Mouse (Mus musculus) embryonic facial prominence, embryonic 15.5 days (tissue): Measurements from ENCODE around the gene Schip1. TPM values are rescaled to one million over a fixed set of nuclear protein-coding genes. Genes with fewer than 3 reads are reported as not detected.
A peak's percentile ranks its signal among the peaks of the same experiment; 100 is the strongest.

Experiments
- ATAC-seq: fragments of 200-750 bp; cut with Nextera tagmentation; 2 replicates; pipeline ENCODE4 v1.8.0; 2017; ENCODE audit warnings: low read depth, moderate TSS enrichment; ENCODE audit not compliant: insufficient number of reproducible peaks, low FRiP score, low TSS enrichment
- H3K27ac ChIP-seq: fragments of 300-500 bp; sonication (generic); replicated peaks from 2 replicates; pipeline ENCODE4 v1.5.1; 2015; ENCODE audit warnings: mild to moderate bottlenecking, inconsistent platforms
- H3K27me3 ChIP-seq: fragments of 300-500 bp; sonication (generic); 2 replicates; pipeline ENCODE4 v1.6.1; 2015; ENCODE audit warnings: inconsistent platforms
- H3K36me3 ChIP-seq: fragments of 300-500 bp; sonication (generic); 2 replicates; pipeline ENCODE4 v1.6.1; 2015; ENCODE audit warnings: mild to moderate bottlenecking, inconsistent platforms
- H3K4me1 ChIP-seq: fragments of 300-500 bp; sonication (generic); 2 replicates; pipeline ENCODE4 v1.6.1; 2015; ENCODE audit warnings: inconsistent platforms
- H3K4me2 ChIP-seq: fragments of 300-500 bp; sonication (generic); replicated peaks from 2 replicates; pipeline ENCODE4 v1.6.1; 2015; ENCODE audit warnings: mild to moderate bottlenecking, inconsistent platforms
- H3K4me3 ChIP-seq: fragments of 300-500 bp; sonication (generic); replicated peaks from 2 replicates; pipeline ENCODE4 v1.5.1; 2015; ENCODE audit warnings: mild to moderate bottlenecking, inconsistent platforms
- H3K9ac ChIP-seq: fragments of 300-500 bp; sonication (generic); 2 replicates; pipeline ENCODE4 v1.6.1; 2015; ENCODE audit warnings: inconsistent platforms
- H3K9me3 ChIP-seq: fragments of 300-500 bp; sonication (generic); replicated peaks from 2 replicates; pipeline ENCODE4 v1.6.1; 2016; ENCODE audit warnings: inconsistent platforms
- WGBS: fragments of 180-500 bp; shearing (Covaris S2); methylation state at CpG from one replicate; pipeline ENCODE4 v1.1.7; 2015; 5-methylcytosine and 5-hydroxymethylcytosine counted together
- polyA plus RNA-seq: library from polyadenylated mRNA; unstranded; fragments of >200 nt; fragmentation: Nextera tagmentation; extraction: Ambion mirVana; gene quantifications from 2 replicates; pipeline ENCODE4 v1.2.1, GENCODE M21; 2015

Gene Schip1
- polyA plus RNA-seq, 1 experiment from 2014 or later = 30.9 TPM

DNA sequence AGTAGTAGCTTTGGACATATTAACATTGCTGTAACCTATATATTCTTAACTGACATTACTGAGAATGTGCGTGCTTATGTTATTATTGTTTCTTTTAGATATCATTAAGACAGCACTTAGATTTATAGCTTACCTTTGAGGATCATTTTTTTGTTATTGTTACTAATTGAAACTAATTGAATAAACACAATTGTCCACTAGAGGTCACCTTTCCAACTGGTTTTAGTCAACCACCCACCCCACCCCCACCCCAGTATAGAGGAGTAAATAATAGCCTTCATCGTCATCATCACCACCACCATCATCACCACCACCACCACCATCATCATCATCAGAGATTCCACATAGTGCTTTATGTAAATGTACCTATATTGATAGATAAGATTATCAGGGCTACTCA, 498.2 kb downstream of the Schip1 start:
- no peak overlapping the region for H3K4me2 ChIP-seq
- 85% methylated on average over 2 of the region's 2 CpGs for WGBS

DNA sequence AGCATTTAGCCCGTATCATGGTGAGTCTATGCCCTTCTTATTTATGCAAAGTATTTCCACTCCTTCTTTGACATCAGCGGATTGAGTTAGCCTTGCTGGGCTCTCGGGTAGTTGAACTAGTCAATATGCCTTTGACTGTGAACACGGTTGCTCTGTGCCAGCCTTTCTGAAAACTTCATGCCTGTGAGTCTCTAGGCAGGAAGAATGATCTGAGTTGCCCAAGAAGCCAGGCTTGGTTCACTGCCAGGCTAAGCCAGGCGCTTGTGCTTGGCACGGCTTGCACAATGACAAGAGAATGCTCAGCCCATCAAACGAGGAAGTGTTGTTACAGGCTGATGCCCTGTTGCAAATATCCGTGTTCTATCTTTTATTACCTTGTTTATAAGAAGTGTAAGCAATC, 499.3 kb downstream of the Schip1 start:
- H3K4me3 ChIP-seq = no peak overlapping the region
- no peak overlapping the region for H3K27ac ChIP-seq
- 66% methylated on average over 8 of the region's 8 CpGs for WGBS
- no peaks in the 10 kb centered on the region for H3K36me3 ChIP-seq
- no peak overlapping the region for H3K9ac ChIP-seq
- ATAC-seq = no peak
- no peak overlapping the region for H3K4me2 ChIP-seq
- no peaks in the 10 kb centered on the region; the same call in 1 of the 2 replicates for H3K4me1 ChIP-seq
- H3K27me3 ChIP-seq = no peaks in the 10 kb centered on the region
- H3K9me3 ChIP-seq = no peaks in the 10 kb centered on the region

More for the DNA sequence above, 498.2 kb downstream of the Schip1 start:
- no peaks in the 10 kb centered on the region for H3K36me3 ChIP-seq
- H3K4me1 ChIP-seq = no peaks in the 10 kb centered on the region
- H3K27me3 ChIP-seq = no peaks in the 10 kb centered on the region
- H3K9me3 ChIP-seq = no peaks in the 10 kb centered on the region
- no peak overlapping the region for H3K27ac ChIP-seq
- no peak for ATAC-seq
- H3K4me3 ChIP-seq = no peak overlapping the region
- no peak overlapping the region for H3K9ac ChIP-seq

DNA sequence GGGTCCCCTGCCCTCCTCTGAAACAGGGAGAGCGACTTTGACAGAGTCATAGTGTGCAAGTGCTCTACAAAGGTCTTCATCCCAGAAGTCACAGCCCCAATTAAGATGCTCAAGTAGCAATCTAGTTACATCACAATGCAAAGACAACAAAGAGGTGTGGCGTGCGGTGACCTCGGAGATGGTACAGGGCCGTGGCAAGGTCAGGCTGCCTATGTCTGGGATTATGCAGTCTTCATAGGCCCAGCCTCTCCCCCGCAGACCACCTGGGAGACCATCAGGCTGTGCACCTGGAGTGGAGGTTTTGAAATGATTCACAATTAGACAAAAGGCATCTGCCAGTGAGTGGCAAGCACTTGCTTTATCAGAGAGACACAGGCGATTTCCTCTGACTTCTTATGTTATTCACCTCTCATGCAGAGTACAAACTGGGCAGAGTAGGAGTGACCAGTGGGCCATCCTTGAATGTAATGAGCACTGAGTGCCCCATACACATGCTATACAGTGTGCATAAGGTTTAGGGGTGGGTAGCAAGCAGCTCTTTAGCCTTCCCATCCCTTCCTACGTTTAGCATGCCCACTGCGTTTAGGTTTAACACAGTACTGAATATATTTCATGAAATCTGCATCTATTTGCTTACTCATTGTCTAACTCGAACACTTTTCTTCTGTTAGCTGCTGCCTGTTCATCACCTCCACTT, 500.5 kb downstream of the Schip1 start:
- Histone ChIP-seq H3K9me3 (no peaks in the 10 kb centered on the region), H3K4me3 (no peak overlapping the region), H3K4me1 (no peaks in the 10 kb centered on the region; the same call in 1 of the 2 replicates), H3K36me3 (no peaks in the 10 kb centered on the region), H3K27ac (no peak overlapping the region), H3K9ac (no peak overlapping the region), H3K27me3 (no peaks in the 10 kb centered on the region), H3K4me2 (no peak overlapping the region)
- WGBS = 81% methylated on average over 10 of the region's 10 CpGs
- ATAC-seq = no peak

DNA sequence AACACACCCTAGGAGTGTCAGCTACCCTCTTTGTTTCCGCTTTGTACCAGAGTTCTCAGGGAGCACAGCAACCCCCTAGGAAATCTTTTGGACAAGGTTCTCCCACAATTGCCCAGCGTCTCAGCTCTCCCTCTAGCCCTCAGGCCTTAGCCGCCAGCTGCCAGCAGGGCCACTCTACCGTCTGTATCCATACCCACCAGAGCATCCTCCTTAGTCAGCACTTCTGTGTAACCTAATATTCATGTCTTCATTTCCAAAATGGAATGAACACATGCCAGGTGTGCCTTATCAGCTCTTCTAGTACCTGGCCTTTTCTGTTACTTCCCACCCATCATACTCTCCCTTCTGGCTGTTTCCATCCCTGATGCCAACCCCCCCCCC, 501.1 kb downstream of the Schip1 start:
- Histone ChIP-seq H3K36me3 (no peaks in the 10 kb centered on the region), H3K9me3 (no peaks in the 10 kb centered on the region), H3K9ac (no peak overlapping the region), H3K4me3 (no peak overlapping the region), H3K4me2 (no peak overlapping the region), H3K27me3 (no peaks in the 10 kb centered on the region), H3K4me1 (no peaks in the 10 kb centered on the region; the same call in 1 of the 2 replicates), H3K27ac (no peak overlapping the region)
- ATAC-seq = no peak
- 55% methylated on average over 4 of the region's 4 CpGs for WGBS

DNA sequence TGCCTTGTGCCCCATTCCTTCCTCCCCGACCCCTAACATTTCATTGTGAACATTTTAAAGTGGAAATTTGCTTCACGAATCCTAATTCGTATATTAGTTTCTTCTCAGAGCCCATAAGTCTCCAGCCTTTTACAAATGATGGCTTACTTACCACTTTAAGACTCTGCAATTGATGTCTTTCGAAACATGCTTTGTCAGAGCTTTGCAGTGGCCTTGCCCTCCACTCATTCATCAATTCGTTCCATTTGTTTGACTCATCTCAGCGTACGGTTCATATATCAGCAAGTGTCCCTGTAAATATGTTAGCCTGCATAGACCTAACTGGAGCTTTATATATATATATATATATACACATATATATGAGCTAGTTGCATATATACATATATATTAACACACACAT, 503.0 kb downstream of the Schip1 start:
- no peaks in the 10 kb centered on the region for H3K9me3 ChIP-seq
- no peak overlapping the region for H3K9ac ChIP-seq
- ATAC-seq = no peak
- WGBS = 80% methylated on average over 7 of the region's 7 CpGs
- H3K4me2 ChIP-seq = no peak overlapping the region
- H3K27me3 ChIP-seq = no peaks in the 10 kb centered on the region
- H3K36me3 ChIP-seq = no peaks in the 10 kb centered on the region
- peaks cover 7% of the 10 kb centered on the region for H3K4me1 ChIP-seq
- no peak overlapping the region for H3K27ac ChIP-seq
- no peak overlapping the region for H3K4me3 ChIP-seq

DNA sequence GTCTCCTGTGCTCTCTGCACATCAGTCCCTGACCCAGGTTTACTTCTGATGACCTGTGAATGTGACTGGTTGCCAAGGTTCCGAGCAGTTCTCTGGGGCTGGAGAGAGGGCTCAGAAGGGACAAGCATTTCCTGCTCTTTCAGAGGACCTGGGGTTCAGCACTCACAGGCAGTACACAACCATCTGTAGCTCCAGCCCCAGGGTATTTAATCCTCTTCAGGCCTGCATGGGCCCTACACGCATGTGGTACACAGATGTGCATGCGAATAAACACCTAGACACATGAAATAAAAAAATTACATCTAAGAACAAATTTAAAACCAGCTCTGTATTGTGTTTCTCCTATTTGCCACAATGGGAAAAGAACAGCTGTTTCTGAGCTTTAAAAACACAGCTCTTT, 503.5 kb downstream of the Schip1 start:
- ATAC-seq = no peak
- Histone ChIP-seq H3K4me1 (peaks cover 8% of the 10 kb centered on the region), H3K9ac (no peak overlapping the region), H3K4me3 (no peak overlapping the region), H3K4me2 (no peak overlapping the region), H3K27ac (no peak overlapping the region), H3K9me3 (no peaks in the 10 kb centered on the region), H3K36me3 (no peaks in the 10 kb centered on the region), H3K27me3 (no peaks in the 10 kb centered on the region)
- WGBS = 37% methylated on average over 3 of the region's 3 CpGs

DNA sequence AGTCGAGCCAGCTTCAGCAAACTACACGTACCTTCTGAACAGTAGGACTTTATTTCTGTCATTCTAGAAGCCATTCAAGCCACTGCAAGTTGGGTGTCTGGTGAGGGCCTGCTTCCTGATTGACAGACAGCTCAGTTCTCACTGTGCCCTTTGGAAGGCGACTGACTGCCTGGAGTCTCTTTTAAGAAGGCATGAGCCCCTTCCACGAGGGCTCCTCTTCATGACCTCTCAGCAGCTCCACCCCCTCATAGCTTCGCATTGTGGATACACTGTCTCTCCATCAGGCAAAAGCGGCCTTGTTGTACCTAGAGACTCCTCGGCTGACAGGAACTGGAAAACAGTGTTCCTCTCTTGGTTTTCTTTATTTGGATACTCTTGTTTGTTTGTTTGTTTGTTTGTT, 504.1 kb downstream of the Schip1 start:
- Histone ChIP-seq H3K9me3 (no peaks in the 10 kb centered on the region), H3K4me3 (no peak overlapping the region), H3K4me1 (peaks cover 8% of the 10 kb centered on the region), H3K27ac (no peak overlapping the region), H3K27me3 (no peaks in the 10 kb centered on the region), H3K36me3 (no peaks in the 10 kb centered on the region), H3K4me2 (no peak overlapping the region), H3K9ac (no peak overlapping the region)
- no peak for ATAC-seq
- WGBS = 36% methylated on average over 7 of the region's 7 CpGs

DNA sequence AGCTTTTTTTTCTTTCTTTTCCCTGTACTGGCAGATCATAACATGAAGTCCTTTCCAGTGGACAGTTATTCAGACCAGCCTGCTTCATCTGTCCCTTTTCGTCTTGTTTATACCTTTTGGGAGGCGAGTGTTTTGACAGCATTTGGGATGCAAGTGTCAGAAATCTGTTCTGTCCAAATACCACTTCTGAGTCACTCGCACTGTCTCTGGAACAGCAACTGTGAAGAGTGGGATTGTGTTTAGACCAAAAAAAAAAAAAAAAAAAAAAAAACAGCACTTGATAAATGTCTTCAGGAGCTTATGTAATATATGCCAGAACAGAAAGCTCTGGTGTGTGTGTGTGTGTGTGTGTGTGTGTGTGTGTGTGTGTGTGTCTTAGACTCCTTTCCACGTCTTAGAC, 505.7 kb downstream of the Schip1 start:
- WGBS = 79% methylated on average over 4 of the region's 4 CpGs

DNA sequence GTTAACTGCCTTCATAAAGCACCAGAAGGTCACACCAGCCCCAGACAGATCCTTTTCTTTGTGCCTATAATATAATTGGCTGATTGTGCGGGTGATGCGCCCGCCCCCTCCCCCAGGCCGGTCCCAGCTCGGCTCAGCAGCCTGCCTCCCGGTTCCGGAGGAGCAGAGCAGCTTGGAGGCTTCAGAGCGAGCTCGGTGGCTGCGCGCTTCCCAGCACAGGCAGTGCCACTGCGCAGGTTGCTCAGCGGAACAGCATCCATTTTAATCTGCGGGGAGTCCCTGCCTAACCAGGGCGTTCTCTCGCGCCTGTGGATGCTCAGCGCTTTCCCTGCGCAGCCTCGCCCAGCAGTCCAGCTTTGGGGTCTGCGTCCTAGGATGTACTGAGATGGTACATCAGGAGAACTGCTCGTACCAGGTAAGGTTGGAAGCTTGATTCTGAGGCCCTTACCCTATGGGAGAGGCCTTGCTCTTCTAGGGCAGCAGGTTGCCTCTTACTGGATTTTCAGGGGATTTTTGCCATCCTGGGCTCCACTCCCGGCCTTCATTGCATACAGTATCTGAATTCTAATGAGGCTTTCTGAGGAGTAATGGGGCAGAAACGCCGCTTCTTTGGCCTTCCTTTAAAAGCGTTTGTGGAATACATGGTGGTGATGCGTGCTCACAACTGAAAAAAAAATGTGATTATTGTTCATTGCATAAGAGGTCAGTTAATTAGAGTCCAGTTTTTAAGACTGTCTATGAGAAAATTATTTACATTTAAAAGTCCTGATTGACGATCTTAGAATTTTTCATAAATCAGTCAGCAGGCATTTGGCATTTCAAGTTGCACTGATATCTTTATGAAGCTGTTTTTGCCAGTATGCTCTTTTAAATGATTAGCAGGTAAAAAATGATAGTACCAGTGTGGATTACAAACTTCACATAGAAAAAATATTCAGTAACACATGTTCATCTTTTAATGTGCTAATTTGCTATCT, 507.9 kb downstream of the Schip1 start:
- Histone ChIP-seq H3K4me1 (peaks cover 21% of the 10 kb centered on the region), H3K9ac (no peak overlapping the region), H3K36me3 (no peaks in the 10 kb centered on the region), H3K4me3 (peak overlapping the region; percentile 28), H3K9me3 (no peaks in the 10 kb centered on the region), H3K27ac (no peak overlapping the region), H3K4me2 (peak overlapping the region; percentile 50), H3K27me3 (no peaks in the 10 kb centered on the region)
- 15% methylated on average over 28 of the region's 28 CpGs for WGBS
- ATAC-seq = peak; percentile 74; the same call in 1 of the 2 replicates

More for the DNA sequence above, 505.7 kb downstream of the Schip1 start:
- no peak overlapping the region for H3K9ac ChIP-seq
- H3K27ac ChIP-seq = no peak overlapping the region
- H3K36me3 ChIP-seq = no peaks in the 10 kb centered on the region
- no peak for ATAC-seq
- peaks cover 8% of the 10 kb centered on the region for H3K4me1 ChIP-seq
- H3K4me2 ChIP-seq = no peak overlapping the region
- H3K4me3 ChIP-seq = no peak overlapping the region
- H3K9me3 ChIP-seq = no peaks in the 10 kb centered on the region
- H3K27me3 ChIP-seq = no peaks in the 10 kb centered on the region

DNA sequence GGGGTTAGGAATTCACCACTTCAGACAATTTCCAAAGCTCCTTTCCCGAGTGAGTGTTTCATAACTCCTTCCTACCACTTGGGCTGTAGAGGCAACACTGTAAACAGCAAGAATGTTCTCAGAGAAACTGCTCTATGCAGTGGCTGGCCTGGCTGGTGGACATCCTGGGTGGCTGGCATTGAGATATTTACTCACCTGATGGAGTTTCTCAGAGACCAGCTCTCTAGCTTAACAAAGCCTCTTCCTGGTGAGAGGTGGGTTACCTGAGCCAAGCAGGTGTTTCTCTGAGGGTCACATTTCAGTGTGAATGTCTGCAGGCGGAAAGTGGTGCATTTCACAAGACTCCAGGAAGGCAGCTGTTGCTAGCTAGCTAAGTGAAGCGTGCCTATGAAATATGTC, 508.6 kb downstream of the Schip1 start:
- no peak overlapping the region for H3K4me3 ChIP-seq
- H3K4me2 ChIP-seq = no peak overlapping the region
- H3K27me3 ChIP-seq = no peaks in the 10 kb centered on the region
- no peak overlapping the region for H3K9ac ChIP-seq
- no peaks in the 10 kb centered on the region for H3K36me3 ChIP-seq
- WGBS = 61% methylated on average over 3 of the region's 3 CpGs
- H3K9me3 ChIP-seq = no peaks in the 10 kb centered on the region
- ATAC-seq = 0 out of 2 replicates have a peak, but pooled peaks have one; percentile 35
- no peak overlapping the region for H3K27ac ChIP-seq
- H3K4me1 ChIP-seq = peaks cover 21% of the 10 kb centered on the region

DNA sequence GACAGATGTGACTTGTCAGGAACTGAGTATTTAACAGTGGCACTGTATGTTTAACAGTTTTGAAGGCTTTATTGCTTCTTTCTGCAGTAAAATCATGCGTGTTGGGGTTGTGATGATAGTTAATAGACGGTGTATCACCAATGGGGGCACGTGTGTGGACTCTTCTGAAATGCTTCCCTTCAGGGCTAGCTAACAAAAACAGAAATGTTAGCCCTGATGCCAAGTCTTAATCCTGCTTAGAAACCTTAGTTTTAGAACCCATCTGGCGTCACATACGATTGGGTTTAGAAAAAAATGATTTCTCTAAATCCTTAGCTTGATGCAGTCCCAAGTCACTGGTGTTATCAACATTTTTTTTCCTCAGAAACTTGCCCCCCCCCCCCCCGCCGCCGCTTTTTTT, 509.5 kb downstream of the Schip1 start:
- H3K36me3 ChIP-seq = no peaks in the 10 kb centered on the region
- H3K27me3 ChIP-seq = no peaks in the 10 kb centered on the region
- no peak for ATAC-seq
- no peak overlapping the region for H3K4me2 ChIP-seq
- H3K4me1 ChIP-seq = peaks cover 21% of the 10 kb centered on the region
- no peaks in the 10 kb centered on the region for H3K9me3 ChIP-seq
- H3K4me3 ChIP-seq = no peak overlapping the region
- no peak overlapping the region for H3K27ac ChIP-seq
- WGBS = 38% methylated on average over 6 of the region's 8 CpGs
- H3K9ac ChIP-seq = no peak overlapping the region
